Mouse (Mus musculus): ENCODE measurements around the gene Vps9d1. TPM values are rescaled to one million over a fixed set of nuclear protein-coding genes. Genes with fewer than 3 reads are reported as not detected.

The Vps9d1 gene
- 6.1 TPM for polyA plus RNA-seq (2015; fragmentation: Illumina TruSeq; extraction: RNeasy Lipid Tissue Mini Kit (QIAGEN cat#74804); ENCODE audit: insufficient read depth, low read depth, low replicate concordance)

DNA sequence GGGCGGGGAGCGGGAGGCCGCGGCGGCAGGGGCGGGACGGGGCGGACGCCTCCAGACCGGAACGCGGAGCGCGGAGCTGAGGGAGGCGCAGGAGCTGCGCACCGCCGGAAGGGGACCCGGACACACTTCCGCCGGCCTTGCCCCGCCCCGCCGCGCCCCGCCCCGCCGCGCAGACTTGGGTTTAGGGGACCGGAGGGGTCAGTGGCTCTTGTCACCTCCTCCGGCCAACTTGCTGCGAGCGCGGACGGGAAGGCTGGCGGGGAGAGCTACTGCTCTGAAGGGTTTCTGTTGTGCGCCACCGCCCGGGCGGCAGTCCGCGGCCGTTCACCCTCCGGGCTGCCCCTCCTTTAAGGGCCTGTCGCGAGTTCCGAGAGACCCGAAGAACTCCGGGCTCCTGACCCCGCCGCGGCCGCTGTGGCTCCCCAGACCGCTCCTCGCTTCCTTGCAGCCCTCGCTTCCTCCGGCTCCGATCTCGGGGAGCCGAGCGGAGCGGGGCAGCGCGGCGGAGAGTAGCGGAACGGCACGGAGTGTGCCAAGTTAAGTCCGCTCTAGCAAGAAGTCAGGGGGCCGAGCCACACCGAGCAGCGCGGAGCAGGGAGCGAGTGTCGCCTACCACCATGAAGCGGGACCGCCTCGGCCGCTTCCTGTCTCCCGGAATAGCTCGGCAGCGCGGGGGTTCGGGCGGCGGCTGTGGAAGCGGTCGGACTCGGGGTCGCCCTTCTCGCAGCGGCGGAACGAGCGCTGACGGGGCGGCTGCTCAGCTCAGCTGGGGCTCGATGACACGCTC, at the start of gene Vps9d1, which contains the start of gene Zfp276:
Gene Vps9d1, minus strand, starts transcription at position 250 of the 787 bp plus-strand sequence.
Gene Zfp276, plus strand, starts transcription at position 97 of the 787 bp plus-strand sequence.

DNA sequence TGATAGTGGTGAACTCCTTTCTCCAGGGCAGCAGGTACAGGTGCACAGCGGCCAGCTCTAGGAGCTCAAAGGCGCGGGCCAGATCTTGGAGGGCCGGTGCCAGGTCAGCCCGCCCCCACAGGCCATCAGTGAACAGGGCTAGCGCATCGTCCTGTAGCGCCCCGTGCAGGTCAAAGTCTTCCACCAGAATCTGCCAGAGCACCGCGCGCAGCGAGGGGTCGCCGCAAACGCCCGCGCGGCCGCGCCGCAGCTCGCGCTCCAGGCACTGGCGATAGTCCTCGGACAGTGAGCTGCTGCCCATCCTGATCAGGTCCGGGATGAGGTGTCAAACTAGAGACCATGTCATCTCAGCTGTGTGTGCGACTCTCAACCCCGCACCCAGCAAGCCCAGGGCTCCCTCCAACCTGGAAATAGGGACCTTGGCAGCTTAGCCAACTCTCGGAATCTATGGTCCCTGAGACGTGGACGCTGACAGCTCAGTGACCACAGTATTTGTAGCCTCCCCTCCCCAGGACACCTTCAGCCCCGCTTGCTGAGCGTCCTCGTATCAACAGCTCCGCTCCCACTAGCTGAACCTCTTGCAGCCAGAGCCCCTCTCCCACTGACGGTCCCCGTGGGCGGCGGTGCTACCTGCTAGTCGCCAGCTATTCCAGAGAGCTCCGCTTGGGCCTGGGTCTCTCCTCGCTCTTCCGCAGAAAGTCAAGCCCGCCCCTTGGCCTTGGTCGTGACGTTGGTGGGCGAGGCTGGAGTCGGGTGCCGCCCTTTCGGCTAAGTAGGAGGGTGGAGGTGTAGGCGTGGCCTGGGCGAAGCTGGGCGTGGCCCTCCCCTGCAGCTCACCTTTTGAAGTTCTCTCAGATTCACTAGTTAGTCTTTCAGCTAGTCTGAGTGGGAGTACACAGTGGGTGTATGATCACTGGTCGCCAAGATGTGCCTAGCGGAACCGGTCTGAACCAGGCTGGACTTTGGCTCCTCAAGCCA, 18.3 kb downstream of the Vps9d1 start, which contains the start of gene Spata2l:
Gene Spata2l, minus strand, starts transcription at position 714 of the 978 bp plus-strand sequence.

GRCm38 (mm10) chr8:123224278-123225266, 29.6 kb downstream of the Vps9d1 start, which contains the start of gene Cdk10:
Cdk10 (plus strand) TSS chr8:123224842.

DNA sequence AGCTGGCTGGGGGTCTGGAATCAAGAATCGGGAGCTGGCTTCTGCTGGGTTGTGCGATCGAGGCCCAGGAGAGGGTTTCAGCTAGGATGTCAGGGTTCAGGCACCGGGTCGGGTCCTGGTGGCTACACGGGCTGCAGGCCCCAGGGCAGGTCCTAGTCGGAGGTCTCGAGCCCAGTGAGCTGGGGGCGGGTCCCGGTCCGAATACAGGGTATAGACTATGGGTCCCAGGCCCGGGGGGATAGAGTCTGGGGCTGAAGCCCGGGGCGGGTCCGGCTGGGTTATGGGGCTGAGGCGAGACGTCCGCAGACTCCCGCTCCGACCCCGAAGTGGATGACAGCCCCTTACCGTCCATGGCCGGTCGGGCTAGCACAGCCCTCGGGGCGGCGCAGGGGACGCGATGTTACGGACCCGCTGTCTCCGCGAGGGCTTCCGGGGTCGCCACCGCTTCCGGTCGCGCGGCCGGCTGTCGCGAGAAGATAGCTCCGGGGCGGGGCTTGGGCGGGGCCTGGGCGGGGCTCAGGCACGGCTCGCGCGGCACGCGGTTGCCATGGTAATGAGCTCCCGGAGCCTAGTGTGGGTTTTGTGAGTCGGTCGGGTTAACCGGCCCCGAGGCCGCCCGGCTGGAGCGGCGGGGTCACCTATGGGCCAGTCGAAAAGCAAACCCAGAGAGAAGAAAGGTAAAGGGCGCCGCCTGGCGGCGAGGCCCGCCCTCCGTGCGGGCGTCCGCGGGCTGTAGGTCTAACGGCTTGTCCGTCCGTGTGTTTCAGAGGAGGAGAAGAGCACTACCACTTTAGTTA, 41.6 kb downstream of the Vps9d1 start, which contains the start of the genes Chmp1a and Spata33:
Gene Chmp1a, minus strand, starts transcription at position 443 of the 797 bp plus-strand sequence.
Gene Spata33, plus strand, starts transcription at position 512 of the 797 bp plus-strand sequence.

Other genes starting within 250 kb of the Vps9d1 start
- gene Ankrd11, start 212.1 kb downstream of the Vps9d1 start, polyA plus RNA-seq (2015; fragmentation: Illumina TruSeq; extraction: RNeasy Lipid Tissue Mini Kit (QIAGEN cat#74804); ENCODE audit: insufficient read depth, low read depth, low replicate concordance), result 11.1 TPM
- 13.9 TPM for gene Spg7, start 191.4 kb downstream of the Vps9d1 start, polyA plus RNA-seq (2015; fragmentation: Illumina TruSeq; extraction: RNeasy Lipid Tissue Mini Kit (QIAGEN cat#74804); ENCODE audit: insufficient read depth, low read depth, low replicate concordance)
- gene Rpl13, start 152.0 kb downstream of the Vps9d1 start, polyA plus RNA-seq (2015; fragmentation: Illumina TruSeq; extraction: RNeasy Lipid Tissue Mini Kit (QIAGEN cat#74804); ENCODE audit: insufficient read depth, low read depth, low replicate concordance), result 704 TPM
- 0.52 TPM for gene Cpne7, start 137.0 kb downstream of the Vps9d1 start, polyA plus RNA-seq (2015; fragmentation: Illumina TruSeq; extraction: RNeasy Lipid Tissue Mini Kit (QIAGEN cat#74804); ENCODE audit: insufficient read depth, low read depth, low replicate concordance)
- gene Sult5a1, start 96.0 kb downstream of the Vps9d1 start, polyA plus RNA-seq (2015; fragmentation: Illumina TruSeq; extraction: RNeasy Lipid Tissue Mini Kit (QIAGEN cat#74804); ENCODE audit: insufficient read depth, low read depth, low replicate concordance), result 1.7 TPM
- gene Dpep1, start 68.1 kb downstream of the Vps9d1 start, polyA plus RNA-seq (2015; fragmentation: Illumina TruSeq; extraction: RNeasy Lipid Tissue Mini Kit (QIAGEN cat#74804); ENCODE audit: insufficient read depth, low read depth, low replicate concordance), result 28.5 TPM
- 31.5 TPM for gene Chmp1a, start 41.6 kb downstream of the Vps9d1 start, polyA plus RNA-seq (2015; fragmentation: Illumina TruSeq; extraction: RNeasy Lipid Tissue Mini Kit (QIAGEN cat#74804); ENCODE audit: insufficient read depth, low read depth, low replicate concordance)
- 0.44 TPM for gene Spata33, start 41.5 kb downstream of the Vps9d1 start, polyA plus RNA-seq (2015; fragmentation: Illumina TruSeq; extraction: RNeasy Lipid Tissue Mini Kit (QIAGEN cat#74804); ENCODE audit: insufficient read depth, low read depth, low replicate concordance)
- 27.2 TPM for gene Cdk10, start 29.5 kb downstream of the Vps9d1 start, polyA plus RNA-seq (2015; fragmentation: Illumina TruSeq; extraction: RNeasy Lipid Tissue Mini Kit (QIAGEN cat#74804); ENCODE audit: insufficient read depth, low read depth, low replicate concordance)
- 3.5 TPM for gene Spata2l, start 18.1 kb downstream of the Vps9d1 start, polyA plus RNA-seq (2015; fragmentation: Illumina TruSeq; extraction: RNeasy Lipid Tissue Mini Kit (QIAGEN cat#74804); ENCODE audit: insufficient read depth, low read depth, low replicate concordance)
- gene Zfp276, start 153 bp downstream of the Vps9d1 start, polyA plus RNA-seq (2015; fragmentation: Illumina TruSeq; extraction: RNeasy Lipid Tissue Mini Kit (QIAGEN cat#74804); ENCODE audit: insufficient read depth, low read depth, low replicate concordance), result 8.5 TPM
- 1.6 TPM for gene Fanca, start 64.2 kb upstream of the Vps9d1 start, polyA plus RNA-seq (2015; fragmentation: Illumina TruSeq; extraction: RNeasy Lipid Tissue Mini Kit (QIAGEN cat#74804); ENCODE audit: insufficient read depth, low read depth, low replicate concordance)
- 1.4 TPM for gene Spire2, start 78.4 kb upstream of the Vps9d1 start, polyA plus RNA-seq (2015; fragmentation: Illumina TruSeq; extraction: RNeasy Lipid Tissue Mini Kit (QIAGEN cat#74804); ENCODE audit: insufficient read depth, low read depth, low replicate concordance)
- gene Tcf25, start 119.4 kb upstream of the Vps9d1 start, polyA plus RNA-seq (2015; fragmentation: Illumina TruSeq; extraction: RNeasy Lipid Tissue Mini Kit (QIAGEN cat#74804); ENCODE audit: insufficient read depth, low read depth, low replicate concordance), result 131 TPM
- not detected for gene Mc1r, start 152.8 kb upstream of the Vps9d1 start, polyA plus RNA-seq (2015; fragmentation: Illumina TruSeq; extraction: RNeasy Lipid Tissue Mini Kit (QIAGEN cat#74804); ENCODE audit: insufficient read depth, low read depth, low replicate concordance)
- gene Tubb3, start 157.1 kb upstream of the Vps9d1 start, polyA plus RNA-seq (2015; fragmentation: Illumina TruSeq; extraction: RNeasy Lipid Tissue Mini Kit (QIAGEN cat#74804); ENCODE audit: insufficient read depth, low read depth, low replicate concordance), result 2.2 TPM
- 5.9 TPM for gene Def8, start 169.2 kb upstream of the Vps9d1 start, polyA plus RNA-seq (2015; fragmentation: Illumina TruSeq; extraction: RNeasy Lipid Tissue Mini Kit (QIAGEN cat#74804); ENCODE audit: insufficient read depth, low read depth, low replicate concordance)
- gene Afg3l1, start 223.6 kb upstream of the Vps9d1 start, polyA plus RNA-seq (2015; fragmentation: Illumina TruSeq; extraction: RNeasy Lipid Tissue Mini Kit (QIAGEN cat#74804); ENCODE audit: insufficient read depth, low read depth, low replicate concordance), result 10.5 TPM